Mouse (Mus musculus) mesoderm, embryonic 11.5 days (tissue): Measurements from ENCODE around the gene Nfkb1.

ENCODE experiments used
- DNase-seq: peaks from one replicate; pipeline ENCODE4 v3.0.0-alpha.2; 2012; ENCODE audit warnings: low read depth, low spot score

Nfkb1 gene

GRCm38 (mm10) chr3:135670869-135671268 is 20.5 kb downstream of the Nfkb1 start:
- DNase-seq = no peak

GRCm38 (mm10) chr3:135667084-135667483 is 24.3 kb downstream of the Nfkb1 start:
- no peak for DNase-seq

- no peak for DNase-seq
Measured at GRCm38 (mm10) chr3:135665777-135666259, 25.5 kb downstream of the Nfkb1 start.

- DNase-seq = no peak
Measured at GRCm38 (mm10) chr3:135662139-135662864, 29.0 kb downstream of the Nfkb1 start.

- no peak for DNase-seq
Measured at GRCm38 (mm10) chr3:135661707-135662106, 29.6 kb downstream of the Nfkb1 start.

GRCm38 (mm10) chr3:135658540-135659097 is 32.7 kb downstream of the Nfkb1 start:
- DNase-seq = no peak

- DNase-seq = no peak
Measured at GRCm38 (mm10) chr3:135656156-135656555, 35.2 kb downstream of the Nfkb1 start.

GRCm38 (mm10) chr3:135650773-135651555 is 40.4 kb downstream of the Nfkb1 start:
- no peak for DNase-seq

GRCm38 (mm10) chr3:135649809-135650208 is 41.5 kb downstream of the Nfkb1 start:
- no peak for DNase-seq

- no peak for DNase-seq
Measured at GRCm38 (mm10) chr3:135648501-135648900, 42.8 kb downstream of the Nfkb1 start.

- no peak for DNase-seq
Measured at GRCm38 (mm10) chr3:135646622-135647021, 44.7 kb downstream of the Nfkb1 start.

- DNase-seq = no peak
Measured at GRCm38 (mm10) chr3:135644971-135645370, 46.4 kb downstream of the Nfkb1 start.

- no peak for DNase-seq
Measured at GRCm38 (mm10) chr3:135641623-135641915, 49.8 kb downstream of the Nfkb1 start.

- no peak for DNase-seq
Measured at GRCm38 (mm10) chr3:135640856-135641622, 50.3 kb downstream of the Nfkb1 start.

- no peak for DNase-seq
Measured at GRCm38 (mm10) chr3:135640203-135640602, 51.1 kb downstream of the Nfkb1 start.

GRCm38 (mm10) chr3:135637592-135637991 is 53.8 kb downstream of the Nfkb1 start:
- DNase-seq = no peak

GRCm38 (mm10) chr3:135636454-135636853 is 54.9 kb downstream of the Nfkb1 start:
- DNase-seq = peak; percentile 32

GRCm38 (mm10) chr3:135635646-135636434 is 55.5 kb downstream of the Nfkb1 start:
- no peak for DNase-seq

- no peak for DNase-seq
Measured at GRCm38 (mm10) chr3:135635030-135635429, 56.3 kb downstream of the Nfkb1 start.

- DNase-seq = no peak
Measured at GRCm38 (mm10) chr3:135634275-135634674, 57.1 kb downstream of the Nfkb1 start.

GRCm38 (mm10) chr3:135631856-135632255 is 59.5 kb downstream of the Nfkb1 start:
- no peak for DNase-seq
